Mouse (Mus musculus) E14TG2a.4 (cell line): ENCODE results near the gene Sstr3.

Experiments used
- CTCF ChIP-seq: conservative IDR thresholded peaks from 2 replicates; pipeline ENCODE4 v1.5.1; 2014; ENCODE audit warnings: low read length
- NANOG ChIP-seq: IDR thresholded peaks from 2 replicates; pipeline ENCODE4 v1.6.1; 2014; ENCODE audit warnings: borderline replicate concordance, low read length, mixed read lengths
- POU5F1 ChIP-seq: IDR thresholded peaks from 2 replicates; pipeline ENCODE4 v1.6.1; 2014; ENCODE audit warnings: low read length, borderline replicate concordance

GRCm38 (mm10) chr15:78489906-78490305 lies 54.6 kb downstream of the Sstr3 start:
- TF ChIP-seq CTCF (no peak), POU5F1 (no peak), NANOG (no peak)
